Mouse (Mus musculus): Measurements from ENCODE around the gene Mapk8ip1. TPM values are rescaled to one million over a fixed set of nuclear protein-coding genes. Genes with fewer than 3 reads are reported as not detected.

Mapk8ip1 gene
- polyA plus RNA-seq, 1 experiment from 2014 or later: 22.0 TPM

DNA sequence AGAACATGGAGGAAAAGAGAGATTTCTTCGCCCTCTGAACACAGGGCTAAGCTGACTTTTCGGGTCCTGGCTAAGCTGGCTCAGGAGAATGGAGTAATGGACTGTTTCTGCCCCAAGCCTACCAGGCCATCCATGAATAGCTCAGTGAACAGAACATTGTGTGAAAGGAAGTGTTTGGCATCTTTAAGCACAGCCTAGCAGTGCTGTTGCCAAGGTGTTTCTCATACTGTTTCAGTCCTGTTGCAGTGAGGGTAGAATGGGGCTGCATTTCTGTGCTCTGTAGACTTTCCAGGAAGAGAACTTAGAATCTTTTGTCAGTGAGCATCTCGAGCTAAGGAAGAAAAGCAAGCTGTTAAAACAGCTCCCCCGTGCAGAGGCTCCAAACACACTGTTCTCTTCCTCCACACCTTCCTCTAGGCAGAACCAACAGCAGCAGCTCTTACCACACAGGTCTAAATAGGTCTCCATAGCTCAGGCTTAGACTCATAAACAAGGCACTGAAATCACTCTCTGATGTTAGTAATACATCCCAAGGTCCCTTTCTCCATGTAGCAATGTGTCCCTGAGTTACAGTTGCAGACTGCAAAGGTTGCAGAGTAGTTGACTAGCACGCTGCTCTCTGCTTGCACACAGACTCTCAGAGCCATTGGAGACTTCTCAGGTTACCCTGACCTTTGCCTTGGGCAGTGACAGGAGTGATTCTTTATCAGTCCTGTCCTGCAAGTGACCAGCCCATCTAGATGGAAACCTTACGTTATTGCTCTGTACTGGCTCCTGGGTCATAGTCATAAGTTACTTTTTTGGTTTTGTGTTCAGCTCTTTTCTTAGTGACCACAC, 51.3 kb downstream of the Mapk8ip1 start:
- WGBS: 54% methylated on average over 6 of the region's 6 CpGs
- Histone ChIP-seq H3K4me3 (no peak overlapping the region), H3K36me3 (peaks cover 76% of the 10 kb centered on the region), H3K4me1 (no peaks in the 10 kb centered on the region), H3K27me3 (no peaks in the 10 kb centered on the region), H3K27ac (no peak overlapping the region), H3K9ac (no peak overlapping the region), H3K4me2 (no peak overlapping the region), H3K9me3 (no peaks in the 10 kb centered on the region)
- ATAC-seq (ENCODE audit: insufficient number of reproducible peaks, insufficient read depth, low FRiP score, low TSS enrichment, low read depth): no peak

DNA sequence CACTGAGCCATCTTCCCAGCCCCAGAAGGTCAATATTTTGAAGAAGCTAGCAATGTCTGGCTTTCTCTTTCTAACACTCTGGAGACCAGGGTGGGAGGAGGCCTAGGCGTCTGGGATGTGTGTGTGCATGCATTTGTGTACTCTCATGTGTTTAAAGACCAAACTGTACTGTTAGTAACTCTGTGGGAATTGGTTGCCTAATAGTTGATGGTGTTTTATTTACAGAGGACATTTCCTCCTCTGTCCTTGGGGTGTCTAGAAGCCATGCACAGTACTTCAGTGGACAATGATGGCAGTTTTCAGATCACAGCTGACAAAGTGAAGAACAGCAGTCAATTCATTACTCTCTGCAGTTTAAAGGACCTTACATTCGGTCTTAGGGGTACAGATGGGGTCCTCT, 53.9 kb downstream of the Mapk8ip1 start:
- peaks cover 83% of the 10 kb centered on the region for H3K36me3 ChIP-seq
- no peak overlapping the region for H3K9ac ChIP-seq
- H3K4me1 ChIP-seq: no peaks in the 10 kb centered on the region
- no peak overlapping the region for H3K4me2 ChIP-seq
- no peak overlapping the region for H3K27ac ChIP-seq
- H3K9me3 ChIP-seq: no peaks in the 10 kb centered on the region
- WGBS: 90% methylated on average over 2 of the region's 2 CpGs
- H3K4me3 ChIP-seq: no peak overlapping the region
- H3K27me3 ChIP-seq: no peaks in the 10 kb centered on the region
- no peak for ATAC-seq (ENCODE audit: insufficient number of reproducible peaks, insufficient read depth, low FRiP score, low TSS enrichment, low read depth)

DNA sequence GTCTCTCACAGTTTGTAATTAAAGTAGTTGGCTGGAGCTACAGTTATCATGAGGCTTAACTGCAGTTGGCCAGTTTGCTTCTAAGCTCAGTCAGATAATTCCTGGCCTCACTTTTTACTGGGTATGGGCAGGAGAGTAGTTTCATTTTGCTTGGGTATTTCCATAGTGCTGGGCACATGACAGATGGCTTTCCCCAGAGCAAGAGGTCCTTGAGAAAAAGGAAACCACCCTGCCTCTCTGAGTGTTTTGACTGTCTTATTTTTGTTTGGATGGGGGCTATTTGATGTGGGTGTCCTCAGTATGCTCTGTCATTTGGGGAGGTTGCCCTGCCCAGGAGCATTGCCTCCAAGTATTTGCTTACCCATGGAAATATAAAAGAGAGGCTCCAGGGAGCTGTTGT, 58.6 kb downstream of the Mapk8ip1 start:
- no peak for ATAC-seq (ENCODE audit: insufficient number of reproducible peaks, insufficient read depth, low FRiP score, low TSS enrichment, low read depth)
- H3K9me3 ChIP-seq: no peaks in the 10 kb centered on the region
- H3K27ac ChIP-seq: no peak overlapping the region
- H3K27me3 ChIP-seq: no peaks in the 10 kb centered on the region
- peaks cover 68% of the 10 kb centered on the region for H3K36me3 ChIP-seq
- no peak overlapping the region for H3K4me2 ChIP-seq
- no peak overlapping the region for H3K4me3 ChIP-seq
- H3K9ac ChIP-seq: no peak overlapping the region
- no peaks in the 10 kb centered on the region for H3K4me1 ChIP-seq

Small RNAs within 50 kb of the gene (microRNA-seq; reads per million reads assigned to microRNA genes)
- gene Mir7000: not detected

Other genes starting within 250 kb of the Mapk8ip1 start
- gene Pex16, start 26.6 kb downstream of the Mapk8ip1 start, polyA plus RNA-seq (2015; fragmentation: Nextera tagmentation; extraction: Ambion mirVana): 20.4 and 20.9 TPM in 2 replicates
- gene Large2, start 26.4 kb downstream of the Mapk8ip1 start, polyA plus RNA-seq (2015; fragmentation: Nextera tagmentation; extraction: Ambion mirVana): 15.2 and 16.9 TPM in 2 replicates
- gene 1700029I15Rik, start 18.7 kb downstream of the Mapk8ip1 start, polyA plus RNA-seq (2015; fragmentation: Nextera tagmentation; extraction: Ambion mirVana): 2.5 and 4.0 TPM in 2 replicates
- gene Cry2, start 32.8 kb upstream of the Mapk8ip1 start, polyA plus RNA-seq (2015; fragmentation: Nextera tagmentation; extraction: Ambion mirVana): 22.9 and 28.2 TPM in 2 replicates
- 10.0 and 10.6 TPM in 2 replicates for gene Slc35c1, start 59.3 kb upstream of the Mapk8ip1 start, polyA plus RNA-seq (2015; fragmentation: Nextera tagmentation; extraction: Ambion mirVana)
- gene Chst1, start 198.4 kb upstream of the Mapk8ip1 start, polyA plus RNA-seq (2015; fragmentation: Nextera tagmentation; extraction: Ambion mirVana): 7.1 and 8.3 TPM in 2 replicates

Data from embryonic facial prominence, embryonic 13.5 days (tissue).